Mouse (Mus musculus) heart, adult 2 months (tissue): ENCODE results near the gene Dlst.

Source experiments
- CTCF ChIP-seq: fragments of 200-600 bp; IDR thresholded peaks from 2 replicates; pipeline ENCODE4 v1.8.1; 2022; ENCODE audit warnings: antibody characterized with exemption, mild to moderate bottlenecking, moderate library complexity
- EP300 ChIP-seq: fragments of 200-500 bp; IDR thresholded peaks from 2 replicates; pipeline ENCODE4 v1.6.1; 2011; ENCODE audit warnings: low read depth, low read length, control low read depth; ENCODE audit not compliant: insufficient read depth
- POLR2A ChIP-seq: fragments of 200-500 bp; IDR thresholded peaks from 2 replicates; pipeline ENCODE4 v1.6.1; 2011; ENCODE audit warnings: mild to moderate bottlenecking, low read depth, low read length, control low read depth; ENCODE audit not compliant: insufficient read depth

- no peak for TF ChIP-seq POLR2A
- TF ChIP-seq CTCF = no peak
- no peak for TF ChIP-seq EP300
These were observed 47.3 kb downstream of the Dlst start for GRCm38 (mm10) chr12:85157797-85158460.
